Mouse (Mus musculus) kidney, adult 2 months (tissue): Measurements from ENCODE around the gene Aurkc.
"Not testable (repeated sequence)": the region's sequence is repeated elsewhere in the genome, so short reads cannot be mapped to it uniquely, and the experiment has no call there.

Experiments
- CTCF ChIP-seq: fragments of 200-500 bp; conservative IDR thresholded peaks from 2 replicates; pipeline ENCODE4 v1.5.1; 2011; ENCODE audit warnings: low read depth, mild to moderate bottlenecking, control low read depth, low read length, moderate library complexity, mixed read lengths; ENCODE audit not compliant: insufficient read depth, insufficient read length
- POLR2A ChIP-seq: fragments of 200-500 bp; IDR thresholded peaks from one replicate; pipeline ENCODE4 v1.6.1; 2011; ENCODE audit warnings: low read depth, low read length, control low read depth

- TF ChIP-seq CTCF, POLR2A: not testable (repeated sequence)
Observed at GRCm38 (mm10) chr7:6995251-6995650, at the start of gene Aurkc.
